Mouse (Mus musculus) midbrain, embryonic 10.5 days (tissue): ENCODE measurements around the gene Lrwd1. TPM values are rescaled to one million over a fixed set of nuclear protein-coding genes. Genes with fewer than 3 reads are reported as not detected.
"Not testable (repeated sequence)": the region's sequence is repeated elsewhere in the genome, so short reads cannot be mapped to it uniquely, and the experiment has no call there.

Source experiments
- DNase-seq: peaks from one replicate; pipeline ENCODE4 v3.0.0-alpha.2; 2017; ENCODE audit warnings: low spot score
- H3K27ac ChIP-seq: fragments of 300-500 bp; sonication (generic); replicated peaks from 2 replicates; pipeline ENCODE4 v1.5.1; 2016; ENCODE audit warnings: mild to moderate bottlenecking
- H3K27me3 ChIP-seq: fragments of 300-500 bp; sonication (generic); 2 replicates; pipeline ENCODE4 v1.6.1; 2016; ENCODE audit warnings: low read depth, mild to moderate bottlenecking; ENCODE audit not compliant: poor library complexity, severe bottlenecking
- H3K36me3 ChIP-seq: fragments of 300-500 bp; sonication (generic); 2 replicates; pipeline ENCODE4 v1.6.1; 2016; ENCODE audit warnings: mild to moderate bottlenecking, moderate library complexity
- H3K4me1 ChIP-seq: fragments of 300-500 bp; sonication (generic); 2 replicates; pipeline ENCODE4 v1.6.1; 2016
- H3K4me3 ChIP-seq: fragments of 300-500 bp; sonication (generic); 2 replicates; pipeline ENCODE4 v1.5.1; 2016; ENCODE audit warnings: mild to moderate bottlenecking, moderate library complexity
- H3K9me3 ChIP-seq: fragments of 300-500 bp; sonication (generic); replicated peaks from 2 replicates; pipeline ENCODE4 v1.6.1; 2016; ENCODE audit warnings: mild to moderate bottlenecking
- WGBS: fragments of 180-500 bp; shearing (Covaris S2); methylation state at CpG from one replicate; pipeline ENCODE4 v1.1.7; 2016; 5-methylcytosine and 5-hydroxymethylcytosine counted together
- polyA plus RNA-seq: library from polyadenylated mRNA; unstranded; fragments of >200 nt; fragmentation: Nextera tagmentation; extraction: Ambion mirVana; gene quantifications from 2 replicates; pipeline ENCODE4 v1.2.1, GENCODE M21; 2016

Gene Lrwd1
- polyA plus RNA-seq, 1 experiment from 2014 or later = 59.0 TPM

GRCm38 (mm10) chr5:136169626-136170511 lies 34.0 kb upstream of the Lrwd1 start:
- Histone ChIP-seq H3K9me3 (peaks cover 7% of the 10 kb centered on the region; the same call in 1 of the 2 replicates), H3K4me3 (peak overlapping the region; percentile 74), H3K36me3 (peaks cover 13% of the 10 kb centered on the region; the same call in 1 of the 2 replicates), H3K27me3 (peaks cover 14% of the 10 kb centered on the region), H3K27ac (peak overlapping the region; percentile 87), H3K4me1 (peaks cover 22% of the 10 kb centered on the region)
- 17% methylated on average over 15 of the region's 15 CpGs for WGBS
- no peak for DNase-seq

GRCm38 (mm10) chr5:136168071-136168470 lies 32.2 kb upstream of the Lrwd1 start:
- Histone ChIP-seq H3K27me3 (peaks cover 14% of the 10 kb centered on the region), H3K9me3 (peaks cover 7% of the 10 kb centered on the region; the same call in 1 of the 2 replicates), H3K36me3 (peaks cover 13% of the 10 kb centered on the region; the same call in 1 of the 2 replicates), H3K4me1 (peaks cover 22% of the 10 kb centered on the region), H3K27ac (no peak overlapping the region), H3K4me3 (no peak overlapping the region)
- 93% methylated on average over 3 of the region's 3 CpGs for WGBS
- DNase-seq = no peak

GRCm38 (mm10) chr5:136167296-136167695 lies 31.4 kb upstream of the Lrwd1 start:
- Histone ChIP-seq H3K27me3 (peaks cover 9% of the 10 kb centered on the region), H3K36me3 (peaks cover 13% of the 10 kb centered on the region; the same call in 1 of the 2 replicates), H3K4me3 (no peak overlapping the region), H3K9me3 (peaks cover 7% of the 10 kb centered on the region; the same call in 1 of the 2 replicates), H3K4me1 (peaks cover 22% of the 10 kb centered on the region), H3K27ac (no peak overlapping the region)
- WGBS = 91% methylated on average over 4 of the region's 4 CpGs
- no peak for DNase-seq

GRCm38 (mm10) chr5:136165246-136165645 lies 29.4 kb upstream of the Lrwd1 start:
- no peak overlapping the region for H3K4me3 ChIP-seq
- H3K36me3 ChIP-seq = peaks cover 17% of the 10 kb centered on the region
- no peak for DNase-seq
- H3K27ac ChIP-seq = no peak overlapping the region
- no peaks in the 10 kb centered on the region for H3K27me3 ChIP-seq
- WGBS = 85% methylated on average over 8 of the region's 8 CpGs
- peaks cover 7% of the 10 kb centered on the region; the same call in 1 of the 2 replicates for H3K9me3 ChIP-seq
- peaks cover 8% of the 10 kb centered on the region for H3K4me1 ChIP-seq

GRCm38 (mm10) chr5:136163807-136164474 lies 28.1 kb upstream of the Lrwd1 start:
- Histone ChIP-seq H3K4me1 (no peaks in the 10 kb centered on the region), H3K36me3 (peaks cover 19% of the 10 kb centered on the region), H3K4me3 (no peak overlapping the region), H3K27ac (no peak overlapping the region), H3K27me3 (no peaks in the 10 kb centered on the region), H3K9me3 (peaks cover 7% of the 10 kb centered on the region; the same call in 1 of the 2 replicates)
- DNase-seq = no peak
- WGBS = 86% methylated on average over 11 of the region's 11 CpGs

GRCm38 (mm10) chr5:136160084-136160483 lies 24.2 kb upstream of the Lrwd1 start:
- H3K4me1 ChIP-seq, H3K27ac ChIP-seq, H3K36me3 ChIP-seq, H3K4me3 ChIP-seq, DNase-seq, H3K27me3 ChIP-seq, H3K9me3 ChIP-seq: not testable (repeated sequence)
- WGBS = 93% methylated on average over 11 of the region's 12 CpGs

GRCm38 (mm10) chr5:136155399-136155798 lies 19.5 kb upstream of the Lrwd1 start:
- Histone ChIP-seq H3K27me3 (no peaks in the 10 kb centered on the region), H3K4me3 (no peak overlapping the region), H3K36me3 (peaks cover 4% of the 10 kb centered on the region; the same call in 1 of the 2 replicates), H3K9me3 (no peaks in the 10 kb centered on the region), H3K4me1 (no peaks in the 10 kb centered on the region), H3K27ac (no peak overlapping the region)
- DNase-seq = no peak
- WGBS = 92% methylated on average over 5 of the region's 5 CpGs

- WGBS = 86% methylated on average over 8 of the region's 8 CpGs
- Histone ChIP-seq H3K4me3 (no peak overlapping the region), H3K27ac (no peak overlapping the region)
Measured at GRCm38 (mm10) chr5:136152365-136152764, 16.5 kb upstream of the Lrwd1 start.

GRCm38 (mm10) chr5:136149134-136149576 lies 13.3 kb upstream of the Lrwd1 start:
- H3K4me1 ChIP-seq, H3K4me3 ChIP-seq, H3K36me3 ChIP-seq, H3K27ac ChIP-seq, H3K27me3 ChIP-seq, H3K9me3 ChIP-seq, DNase-seq: not testable (repeated sequence)
- WGBS = 69% methylated on average over 5 of the region's 5 CpGs

More at GRCm38 (mm10) chr5:136152365-136152764, 16.5 kb upstream of the Lrwd1 start:
- no peaks in the 10 kb centered on the region for H3K27me3 ChIP-seq
- H3K9me3 ChIP-seq = no peaks in the 10 kb centered on the region
- no peaks in the 10 kb centered on the region for H3K36me3 ChIP-seq
- DNase-seq = no peak
- no peaks in the 10 kb centered on the region for H3K4me1 ChIP-seq

- Histone ChIP-seq H3K36me3 (no peaks in the 10 kb centered on the region), H3K4me3 (no peak overlapping the region), H3K9me3 (no peaks in the 10 kb centered on the region), H3K4me1 (no peaks in the 10 kb centered on the region), H3K27ac (no peak overlapping the region), H3K27me3 (no peaks in the 10 kb centered on the region)
- WGBS = 72% methylated on average over 8 of the region's 8 CpGs
- no peak for DNase-seq
Measured at GRCm38 (mm10) chr5:136147704-136148103, 11.8 kb upstream of the Lrwd1 start.

- no peaks in the 10 kb centered on the region for H3K4me1 ChIP-seq
- no peak for DNase-seq
- H3K36me3 ChIP-seq = peaks cover 6% of the 10 kb centered on the region
- no peak overlapping the region for H3K4me3 ChIP-seq
- H3K9me3 ChIP-seq = no peaks in the 10 kb centered on the region
- no peak overlapping the region for H3K27ac ChIP-seq
- H3K27me3 ChIP-seq = no peaks in the 10 kb centered on the region
- WGBS = 90% methylated on average over 1 of the region's 1 CpGs
Measured at GRCm38 (mm10) chr5:136146936-136147335, 11.1 kb upstream of the Lrwd1 start.

GRCm38 (mm10) chr5:136144606-136145430 lies 8.9 kb upstream of the Lrwd1 start:
- 85% methylated on average over 12 of the region's 12 CpGs for WGBS
- no peak overlapping the region for H3K27ac ChIP-seq

More at GRCm38 (mm10) chr5:136144606-136145430, 8.9 kb upstream of the Lrwd1 start:
- Histone ChIP-seq H3K4me3 (no peak overlapping the region), H3K36me3 (peaks cover 28% of the 10 kb centered on the region), H3K4me1 (no peaks in the 10 kb centered on the region), H3K9me3 (no peaks in the 10 kb centered on the region), H3K27me3 (no peaks in the 10 kb centered on the region)
- DNase-seq = no peak
